18 mouse cellular contexts compared by ENCODE assay signal in the genomic region with DNA sequence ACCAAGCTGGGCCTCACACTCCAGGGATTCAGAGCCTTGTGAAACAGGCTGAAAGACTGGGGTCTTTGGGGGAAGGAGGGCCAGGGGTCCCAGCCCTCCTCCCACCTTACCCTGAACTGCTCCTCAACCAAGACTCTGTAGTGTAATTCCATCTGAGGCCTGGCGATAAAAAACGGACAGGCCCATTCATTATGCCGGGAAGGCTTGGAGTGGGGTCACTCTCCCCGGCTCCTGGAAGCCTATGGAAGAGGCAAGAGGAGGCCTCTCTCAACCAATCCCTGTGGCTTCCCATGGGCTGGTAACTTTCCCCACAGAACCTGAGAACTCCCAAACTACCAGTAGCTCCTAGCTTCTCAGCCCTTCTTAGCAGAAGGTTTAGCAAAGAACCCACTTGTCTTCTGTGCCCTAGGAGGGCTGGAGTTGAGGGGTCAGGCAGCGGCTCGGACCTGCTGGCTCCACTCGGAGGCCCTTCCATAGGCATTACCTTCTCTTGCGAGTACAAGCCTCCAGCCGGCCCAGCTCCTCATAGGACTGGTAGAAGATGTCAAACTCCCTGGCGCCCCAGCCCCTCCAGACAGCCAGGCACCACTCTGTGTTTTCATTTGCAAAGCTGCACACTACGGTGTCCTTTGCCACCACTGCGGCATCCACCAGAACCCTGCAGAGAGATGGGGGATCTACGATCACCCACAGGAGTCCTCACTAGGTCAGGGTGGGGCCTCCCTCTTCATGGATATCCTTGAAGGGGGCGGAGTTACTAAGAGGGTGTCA.
DNase-seq lines count a peak whose midpoint lies in the region; ATAC-seq and TF ChIP-seq lines count a peak whose summit lies in the region.
"Had no signal": no experiment of that assay in that cellular context is flagged by ENCODE, and none has a peak within 500 bp of the region (broad histone marks: within the 10 kb centered on the region; RNA-seq: fewer than 3 reads in every experiment).

No protein-coding gene starts in this region.

- TF ChIP-seq CTCF in intestine, postnatal 0 days (IDR thresholded peaks at IDR 0.05; ENCODE audit: low read depth) = no peak
- no peak for TF ChIP-seq CTCF in liver, adult 2 months (IDR thresholded peaks at IDR 0.05; ENCODE audit: low read depth, low read length)

- WGBS in intestine, embryonic 14.5 days = 70% methylated on average over 14 of the region's 14 CpGs
- WGBS in intestine, postnatal 0 days = 81% methylated on average over 14 of the region's 14 CpGs
- WGBS in lung, embryonic 15.5 days = 65% methylated on average over 14 of the region's 14 CpGs
- 71% methylated on average over 14 of the region's 14 CpGs for WGBS in intestine, embryonic 15.5 days
- WGBS in liver, adult 2 months = 94% methylated on average over 14 of the region's 14 CpGs

- H3K9ac ChIP-seq in intestine, embryonic 14.5 days (ENCODE audit: low read length) = no peak overlapping the region
- no peak overlapping the region for H3K9ac ChIP-seq in intestine, postnatal 0 days (ENCODE audit: low read depth, low read length)
- no peak overlapping the region for H3K9ac ChIP-seq in lung, embryonic 15.5 days
- H3K9ac ChIP-seq in intestine, embryonic 15.5 days = no peak overlapping the region
- H3K9ac ChIP-seq in liver, adult 2 months (ENCODE audit: low read depth, low read length) = no peak overlapping the region
- H3K9ac ChIP-seq: embryonic facial prominence, embryonic 15.5 days; forebrain, embryonic 12.5 days; midbrain, embryonic 13.5 days had no signal

- no peaks in the 10 kb centered on the region for H3K9me3 ChIP-seq in intestine, embryonic 14.5 days (ENCODE audit: control insufficient read depth, low read length)
- no peaks in the 10 kb centered on the region for H3K9me3 ChIP-seq in intestine, postnatal 0 days (ENCODE audit: control insufficient read depth)
- H3K9me3 ChIP-seq in lung, embryonic 15.5 days = no peaks in the 10 kb centered on the region
- H3K9me3 ChIP-seq in intestine, embryonic 15.5 days = no peaks in the 10 kb centered on the region
- H3K9me3 ChIP-seq: embryonic facial prominence, embryonic 15.5 days; forebrain, embryonic 12.5 days; midbrain, embryonic 13.5 days had no signal

- no peak for DNase-seq in intestine, embryonic 14.5 days (ENCODE audit: low spot score)
- DNase-seq in lung, postnatal 10 days = no peak
- DNase-seq in liver, adult 2 months (ENCODE audit: extremely low read depth, low read depth, low spot score) = no peak
- DNase-seq in thymus, adult 18-20 months = no peak
- DNase-seq in embryo, embryonic 11 days = no peak
- DNase-seq: adrenal gland, postnatal 36 days; gastrocnemius, postnatal 25 days; kidney, adult 9 months; thymus, postnatal 36 days had no signal

- H3K4me3 ChIP-seq in intestine, embryonic 14.5 days (ENCODE audit: low read depth, low read length) = no peak overlapping the region
- no peak overlapping the region for H3K4me3 ChIP-seq in intestine, postnatal 0 days (ENCODE audit: low read depth, low read length)
- no peak overlapping the region for H3K4me3 ChIP-seq in lung, embryonic 15.5 days
- H3K4me3 ChIP-seq in intestine, embryonic 15.5 days (replicated peaks) = no peak overlapping the region
- no peak overlapping the region for H3K4me3 ChIP-seq in liver, adult 2 months (ENCODE audit: insufficient read depth, low read depth, low read length)
- H3K4me3 ChIP-seq: embryonic facial prominence, embryonic 15.5 days; forebrain, embryonic 12.5 days; midbrain, embryonic 13.5 days had no signal

- no peaks in the 10 kb centered on the region for H3K27me3 ChIP-seq in intestine, embryonic 14.5 days (replicated peaks; ENCODE audit: control insufficient read depth, insufficient read depth, low read length)
- no peaks in the 10 kb centered on the region for H3K27me3 ChIP-seq in intestine, postnatal 0 days (replicated peaks; ENCODE audit: control insufficient read depth, insufficient read depth, low read length)
- no peaks in the 10 kb centered on the region for H3K27me3 ChIP-seq in lung, embryonic 15.5 days
- no peaks in the 10 kb centered on the region for H3K27me3 ChIP-seq in intestine, embryonic 15.5 days (replicated peaks)
- no peaks in the 10 kb centered on the region for H3K27me3 ChIP-seq in liver, adult 2 months (ENCODE audit: control insufficient read depth, insufficient read depth, low read length)
- H3K27me3 ChIP-seq: embryonic facial prominence, embryonic 15.5 days; forebrain, embryonic 12.5 days; midbrain, embryonic 13.5 days had no signal

- H3K4me1 ChIP-seq in intestine, embryonic 14.5 days (replicated peaks; ENCODE audit: control insufficient read depth, insufficient read depth, low read length) = 0 out of 2 replicates have a peak, but pooled peaks cover 4% of the 10 kb centered on the region
- H3K4me1 ChIP-seq in intestine, postnatal 0 days (replicated peaks; ENCODE audit: control insufficient read depth, insufficient read depth, low read length) = no peaks in the 10 kb centered on the region
- H3K4me1 ChIP-seq in lung, embryonic 15.5 days = peaks cover 48% of the 10 kb centered on the region
- peaks cover 8% of the 10 kb centered on the region for H3K4me1 ChIP-seq in intestine, embryonic 15.5 days (replicated peaks)
- no peaks in the 10 kb centered on the region; the same call in 1 of the 2 replicates for H3K4me1 ChIP-seq in liver, adult 2 months (ENCODE audit: control insufficient read depth, insufficient read depth, low read length)

- no peak for ATAC-seq in intestine, embryonic 14.5 days (replicated peaks; ENCODE audit: low FRiP score, low TSS enrichment, low read depth)
- no peak for ATAC-seq in intestine, postnatal 0 days
- ATAC-seq in lung, embryonic 15.5 days (ENCODE audit: borderline replicate concordance, extremely low read depth, low FRiP score, low TSS enrichment) = no peak
- ATAC-seq in intestine, embryonic 15.5 days = no peak
- ATAC-seq: hindbrain, embryonic 16.5 days; midbrain, embryonic 13.5 days had no signal

- TF ChIP-seq POLR2A in liver, adult 2 months (IDR thresholded peaks at IDR 0.05; ENCODE audit: extremely low read depth, insufficient read depth, low read length) = no peak

- H3K27ac ChIP-seq in intestine, embryonic 14.5 days (ENCODE audit: low read depth) = peak overlapping the region; percentile 43
- no peak overlapping the region; the same call in 1 of the 2 replicates for H3K27ac ChIP-seq in intestine, postnatal 0 days (ENCODE audit: low read depth, low read length)
- H3K27ac ChIP-seq in lung, embryonic 15.5 days = peak overlapping the region; percentile 76
- H3K27ac ChIP-seq in intestine, embryonic 15.5 days = peak overlapping the region; percentile 10; the same call in 1 of the 2 replicates
- H3K27ac ChIP-seq in liver, adult 2 months (replicated peaks; ENCODE audit: insufficient read depth, low read depth, low read length) = peak overlapping the region; percentile 31; the same call in 1 of the 2 replicates
- H3K27ac ChIP-seq: embryonic facial prominence, embryonic 15.5 days; forebrain, embryonic 12.5 days; macrophage; midbrain, embryonic 13.5 days had no signal

- H3K4me2 ChIP-seq in intestine, embryonic 14.5 days (ENCODE audit: low read length) = no peak overlapping the region
- H3K4me2 ChIP-seq in intestine, postnatal 0 days (replicated peaks; ENCODE audit: low read depth) = no peak overlapping the region
- no peak overlapping the region for H3K4me2 ChIP-seq in lung, embryonic 15.5 days
- no peak overlapping the region for H3K4me2 ChIP-seq in intestine, embryonic 15.5 days (replicated peaks)
- H3K4me2 ChIP-seq: embryonic facial prominence, embryonic 15.5 days; forebrain, embryonic 12.5 days; heart, embryonic 11.5 days; midbrain, embryonic 13.5 days had no signal

- H3K79me2 ChIP-seq in liver, adult 2 months (ENCODE audit: control insufficient read depth, insufficient read depth, low read length) = no peaks in the 10 kb centered on the region

- peaks cover 13% of the 10 kb centered on the region; the same call in 1 of the 2 replicates for H3K36me3 ChIP-seq in intestine, embryonic 14.5 days (ENCODE audit: control insufficient read depth, insufficient read depth, low read length)
- peaks cover 37% of the 10 kb centered on the region for H3K36me3 ChIP-seq in intestine, postnatal 0 days (ENCODE audit: control insufficient read depth, insufficient read depth)
- H3K36me3 ChIP-seq in lung, embryonic 15.5 days = peaks cover 21% of the 10 kb centered on the region
- H3K36me3 ChIP-seq in intestine, embryonic 15.5 days = no peaks in the 10 kb centered on the region
- H3K36me3 ChIP-seq in liver, adult 2 months (ENCODE audit: control insufficient read depth, insufficient read depth, low read length) = 0 out of 2 replicates have a peak, but pooled peaks cover 2% of the 10 kb centered on the region
- H3K36me3 ChIP-seq: forebrain, embryonic 12.5 days; midbrain, embryonic 13.5 days had no signal
